Mouse (Mus musculus) heart, postnatal 0 days (tissue): ENCODE measurements around the gene Tfap4.

Source experiments
- CTCF ChIP-seq: IDR thresholded peaks from 2 replicates; pipeline ENCODE4 v1.5.1; 2016; ENCODE audit warnings: antibody characterized with exemption, control low read depth, low read depth
- EP300 ChIP-seq: IDR thresholded peaks from 2 replicates; pipeline ENCODE4 v1.6.1; 2016; ENCODE audit warnings: antibody characterized with exemption, low read depth

GRCm38 (mm10) chr16:4558384-4558979 lies 1.2 kb downstream of the Tfap4 start:
- TF ChIP-seq EP300 (no peak), CTCF (no peak)
